Mouse (Mus musculus) embryonic fibroblast, embryonic 13.5 days (primary cell): ENCODE measurements around the gene Cln5. TPM values are rescaled to one million over a fixed set of nuclear protein-coding genes. Genes with fewer than 3 reads are reported as not detected.

Experiments
- H3K27ac ChIP-seq: 2 replicates; pipeline ENCODE4 v1.5.1; 2012; ENCODE audit warnings: low read length, control low read depth, inconsistent platforms; ENCODE audit not compliant: insufficient read depth
- H3K4me1 ChIP-seq: 2 replicates; pipeline ENCODE4 v1.6.1; 2011; ENCODE audit warnings: low read length; ENCODE audit not compliant: control insufficient read depth, insufficient read depth
- H3K4me3 ChIP-seq: 2 replicates; pipeline ENCODE4 v1.5.1; 2011; ENCODE audit warnings: mild to moderate bottlenecking, control low read depth, low read length; ENCODE audit not compliant: insufficient read depth
- CTCF ChIP-seq: IDR thresholded peaks from 2 replicates; pipeline ENCODE4 v1.5.1; 2011; ENCODE audit warnings: mild to moderate bottlenecking, control low read depth, low read length, moderate library complexity, borderline replicate concordance; ENCODE audit not compliant: insufficient read depth
- POLR2A ChIP-seq: IDR thresholded peaks from 2 replicates; pipeline ENCODE4 v1.6.1; 2011; ENCODE audit warnings: low read depth, mild to moderate bottlenecking, control low read depth, low read length, moderate library complexity
- polyA plus RNA-seq: library from polyadenylated mRNA; stranded (reverse); fragments of >200 nt; gene quantifications from 2 replicates; pipeline ENCODE4 v1.2.4, GENCODE M21; 2011; ENCODE audit warnings: low read depth; ENCODE audit not compliant: missing spikeins, insufficient read length

Gene Cln5
- polyA plus RNA-seq, 1 experiment: 50.8 TPM

DNA sequence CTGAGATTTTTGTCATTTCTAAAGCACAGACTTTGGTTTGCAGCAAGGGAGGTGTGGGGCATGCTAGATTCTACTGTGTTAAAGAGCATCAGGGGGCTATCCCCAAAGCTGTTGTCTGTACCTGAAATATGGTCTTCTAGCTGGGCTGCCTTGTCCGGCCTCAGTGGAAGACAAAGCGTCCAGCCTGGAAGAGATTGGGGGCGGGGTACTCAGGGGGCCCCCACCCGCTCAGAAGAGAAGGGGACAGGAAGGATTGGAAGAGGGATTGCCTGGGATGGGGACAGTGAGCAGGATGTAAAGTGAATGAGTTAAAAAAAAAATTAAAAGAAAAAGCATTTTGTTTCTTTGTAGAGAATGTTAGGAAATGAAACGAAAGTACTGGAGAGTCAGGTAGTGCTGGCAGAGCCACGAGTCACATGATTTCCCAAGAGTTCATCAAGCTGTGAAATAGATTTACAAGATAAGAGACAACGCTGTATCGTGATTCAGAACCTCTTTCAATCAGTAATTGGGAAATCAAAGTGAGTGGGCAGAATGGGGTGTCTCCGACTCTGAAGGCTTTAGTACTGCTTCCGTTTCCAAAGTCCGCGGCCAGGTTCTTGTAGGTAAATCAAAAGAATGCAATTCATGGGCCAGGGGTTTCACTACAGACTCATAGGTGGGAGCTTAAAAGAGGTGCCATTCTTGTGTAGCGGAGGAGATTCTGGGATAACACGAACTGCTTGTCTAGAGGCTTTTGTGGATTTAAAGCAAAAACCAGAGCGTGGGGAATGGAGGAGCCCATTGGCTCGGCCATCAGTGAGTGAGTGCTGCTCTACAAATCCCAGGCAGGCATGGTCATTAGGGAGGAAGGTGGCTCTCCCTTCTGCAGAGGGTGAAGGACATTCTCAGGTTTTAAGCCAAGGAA, 8.2 kb downstream of the Cln5 start:
- H3K4me3 ChIP-seq: no peak overlapping the region
- no peaks in the 10 kb centered on the region for H3K4me1 ChIP-seq
- no peak overlapping the region for H3K27ac ChIP-seq
- TF ChIP-seq CTCF (no peak), POLR2A (no peak)

DNA sequence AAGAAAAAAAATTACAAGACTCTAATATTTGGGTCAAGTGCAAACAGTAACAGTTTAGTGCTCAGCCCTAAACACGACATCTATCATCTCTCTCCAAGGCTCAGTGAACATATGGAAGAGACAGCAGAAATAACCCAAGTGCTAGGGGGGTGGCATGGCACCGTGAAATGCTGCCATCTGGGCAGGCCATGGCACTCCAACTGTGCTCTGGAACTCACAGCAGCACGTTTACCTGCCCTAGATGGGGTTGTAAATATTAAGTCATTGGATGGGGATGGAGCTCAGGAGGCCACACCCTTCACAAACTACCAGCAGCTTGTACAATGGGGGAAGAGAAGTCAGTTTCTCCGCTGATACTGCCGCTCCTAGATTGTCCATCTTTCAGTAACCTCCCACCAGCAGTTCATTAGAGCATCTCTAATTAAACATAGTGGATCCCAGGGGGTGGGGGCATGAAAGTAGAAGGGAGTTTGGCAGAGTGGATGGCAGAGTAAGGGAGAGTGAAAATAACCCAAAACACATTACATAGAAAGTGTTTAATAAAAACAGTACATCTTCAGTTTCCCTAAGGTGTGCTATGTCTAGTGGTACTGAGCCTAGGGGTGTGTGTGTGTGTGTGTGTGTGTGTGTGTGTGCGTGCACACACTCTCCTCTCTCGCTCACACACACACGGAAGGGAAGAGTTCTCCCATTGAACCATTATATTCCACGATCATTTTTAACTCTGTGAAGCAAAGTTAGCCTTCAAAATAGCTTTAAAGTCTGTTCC, 9.4 kb downstream of the Cln5 start:
- TF ChIP-seq POLR2A (no peak), CTCF (no peak)
- no peak overlapping the region for H3K27ac ChIP-seq
- no peak overlapping the region for H3K4me3 ChIP-seq
- H3K4me1 ChIP-seq: no peaks in the 10 kb centered on the region

- Histone ChIP-seq H3K27ac (no peak overlapping the region), H3K4me1 (no peaks in the 10 kb centered on the region), H3K4me3 (no peak overlapping the region)
- TF ChIP-seq POLR2A (no peak), CTCF (no peak)
These were observed 16.0 kb downstream of the Cln5 start for GRCm38 (mm10) chr14:103085840-103086533.

GRCm38 (mm10) chr14:103086671-103087324, 16.8 kb downstream of the Cln5 start:
- TF ChIP-seq CTCF: no peak
- no peak overlapping the region for H3K27ac ChIP-seq
- no peaks in the 10 kb centered on the region for H3K4me1 ChIP-seq
- H3K4me3 ChIP-seq: no peak overlapping the region

DNA sequence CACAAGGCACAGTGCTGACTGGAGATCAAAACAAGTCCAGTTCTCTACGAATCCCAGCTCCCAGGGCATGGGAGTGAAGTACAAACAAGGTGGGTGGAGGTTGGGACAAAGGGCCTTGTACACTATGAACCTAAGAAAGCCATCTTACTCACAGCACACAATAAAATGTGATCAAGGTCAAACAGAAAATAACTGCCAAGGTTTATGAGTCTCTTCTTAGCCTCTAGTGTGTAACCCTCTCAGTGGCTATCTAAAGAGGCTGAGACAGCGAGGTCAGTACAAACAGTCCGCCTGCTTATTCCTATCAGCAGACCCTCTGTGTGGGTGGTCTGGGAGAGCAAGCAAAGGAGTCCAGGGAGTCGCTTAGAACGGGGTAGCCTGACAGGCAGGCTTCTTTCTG, 17.8 kb downstream of the Cln5 start:
- no peaks in the 10 kb centered on the region for H3K4me1 ChIP-seq
- no peak overlapping the region for H3K4me3 ChIP-seq
- TF ChIP-seq POLR2A (no peak), CTCF (no peak)

DNA sequence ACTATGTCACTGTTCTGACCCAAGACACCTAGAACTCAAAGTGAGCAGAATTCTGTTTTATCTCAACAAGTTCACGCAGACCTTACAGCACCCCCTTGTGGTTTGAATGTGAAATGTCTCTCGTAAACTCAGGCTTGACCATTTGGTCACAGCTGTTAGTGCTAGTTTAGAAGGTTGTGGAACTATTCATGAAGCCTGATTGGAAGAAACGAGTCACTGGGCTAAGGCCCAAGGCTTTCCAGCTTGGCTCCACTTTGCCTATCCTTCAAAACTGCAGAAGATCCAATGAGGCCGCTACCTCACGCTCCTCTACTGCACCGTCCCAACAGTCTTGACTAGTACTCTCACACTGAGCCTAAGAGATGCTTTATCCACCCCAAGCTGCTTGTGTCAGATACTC, 18.6 kb downstream of the Cln5 start:
- no peaks in the 10 kb centered on the region for H3K4me1 ChIP-seq
- no peak overlapping the region for H3K4me3 ChIP-seq
- no peak for TF ChIP-seq CTCF
- no peak for TF ChIP-seq POLR2A
- no peak overlapping the region for H3K27ac ChIP-seq

More for the DNA sequence above, 17.8 kb downstream of the Cln5 start:
- no peak overlapping the region for H3K27ac ChIP-seq

- H3K4me1 ChIP-seq: peaks cover 6% of the 10 kb centered on the region
These were observed 23.2 kb downstream of the Cln5 start for GRCm38 (mm10) chr14:103093236-103093635.

DNA sequence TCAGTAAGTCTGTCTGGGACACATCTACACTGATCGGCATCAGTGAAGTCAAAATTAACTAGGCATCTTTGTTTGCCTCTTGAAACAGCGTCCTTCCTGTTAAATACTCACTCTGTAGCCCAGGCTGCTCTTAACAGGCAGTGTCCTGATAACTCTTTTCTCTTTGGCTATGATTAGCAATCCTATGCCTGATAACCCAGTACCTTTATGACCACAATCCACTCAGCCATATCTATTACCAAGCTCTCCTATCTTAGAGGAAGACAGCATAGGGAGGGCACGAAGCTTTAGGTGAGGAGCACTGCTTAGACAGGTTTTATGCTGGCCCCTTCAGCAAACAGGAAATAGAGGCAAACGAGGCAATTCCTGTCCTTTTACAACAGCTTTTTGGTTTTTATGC, 23.7 kb downstream of the Cln5 start:
- Histone ChIP-seq H3K27ac (no peak overlapping the region), H3K4me3 (no peak overlapping the region), H3K4me1 (peaks cover 6% of the 10 kb centered on the region)
- TF ChIP-seq POLR2A (no peak), CTCF (no peak)

More at GRCm38 (mm10) chr14:103093236-103093635, 23.2 kb downstream of the Cln5 start:
- Histone ChIP-seq H3K4me3 (no peak overlapping the region), H3K27ac (no peak overlapping the region)
- TF ChIP-seq POLR2A: no peak

DNA sequence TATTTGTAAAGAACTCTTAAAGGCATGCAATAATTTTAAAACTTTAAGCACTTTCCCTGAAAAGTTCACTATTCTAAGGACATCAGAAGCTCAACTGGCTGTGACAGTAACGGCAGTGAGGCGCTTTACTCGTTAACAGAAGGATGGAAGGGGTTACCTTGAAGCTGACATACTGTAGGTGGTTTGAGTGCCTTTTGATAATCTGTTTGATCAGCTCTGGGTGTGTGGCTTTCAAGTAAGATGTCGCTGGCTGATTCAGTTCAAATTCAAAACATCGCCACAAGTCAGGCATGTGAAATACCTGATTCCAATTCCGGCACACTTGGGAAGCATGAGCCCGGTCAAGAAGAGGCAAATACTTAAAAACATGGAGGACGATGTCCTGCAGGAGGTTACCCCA, 25.0 kb downstream of the Cln5 start:
- no peak overlapping the region for H3K4me3 ChIP-seq
- TF ChIP-seq CTCF (no peak), POLR2A (no peak)
- no peak overlapping the region for H3K27ac ChIP-seq
- H3K4me1 ChIP-seq: peaks cover 6% of the 10 kb centered on the region

DNA sequence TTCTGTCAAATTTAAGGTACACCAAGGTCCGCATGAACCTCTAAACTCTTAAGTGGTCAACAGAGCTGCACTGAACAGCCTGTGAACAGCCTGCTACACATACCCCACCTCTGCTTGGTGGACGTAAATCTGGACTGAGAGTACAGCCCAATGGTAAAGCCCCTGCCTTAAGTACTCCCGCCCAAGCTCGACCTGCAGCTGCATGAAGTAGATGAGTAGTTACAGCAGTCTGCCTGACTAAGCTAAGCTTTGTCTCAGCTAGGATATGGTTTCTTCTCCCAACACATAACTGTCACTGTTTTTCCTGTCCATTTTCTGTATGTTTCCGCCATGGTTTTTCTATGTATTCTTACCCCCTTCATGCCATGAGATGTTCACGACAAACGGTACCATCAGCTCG, 25.8 kb downstream of the Cln5 start:
- Histone ChIP-seq H3K27ac (no peak overlapping the region), H3K4me3 (no peak overlapping the region), H3K4me1 (peaks cover 6% of the 10 kb centered on the region)
- TF ChIP-seq POLR2A (no peak), CTCF (no peak)
